Mouse (Mus musculus) heart, adult 2 months (tissue): ENCODE measurements around the gene Snap47. TPM values are rescaled to one million over a fixed set of nuclear protein-coding genes. Genes with fewer than 3 reads are reported as not detected.
A peak's percentile ranks its signal among the peaks of the same experiment; 100 is the strongest.

ENCODE experiments used
- DNase-seq, 2 experiments: peaks; one replicate each; pipeline ENCODE4 v3.0.0; 2021
- H3K27ac ChIP-seq: fragments of 200-600 bp; 2 replicates; pipeline ENCODE4 v1.8.1; 2022
- H3K27me3 ChIP-seq: fragments of 200-500 bp; 2 replicates; pipeline ENCODE4 v1.6.1; 2012; ENCODE audit warnings: mild to moderate bottlenecking, low read length, inconsistent platforms, mixed read lengths; ENCODE audit not compliant: control insufficient read depth, insufficient read depth
- H3K36me3 ChIP-seq: fragments of 200-500 bp; 2 replicates; pipeline ENCODE4 v1.6.1; 2012; ENCODE audit warnings: low read length, inconsistent platforms; ENCODE audit not compliant: control insufficient read depth, insufficient read depth
- H3K4me1 ChIP-seq: fragments of 200-500 bp; 2 replicates; pipeline ENCODE4 v1.6.1; 2011; ENCODE audit warnings: low read length; ENCODE audit not compliant: control insufficient read depth, insufficient read depth
- H3K4me3 ChIP-seq: fragments of 200-600 bp; 2 replicates; pipeline ENCODE4 v1.8.1; 2022
- H3K79me2 ChIP-seq: fragments of 200-500 bp; replicated peaks from 2 replicates; pipeline ENCODE4 v1.6.1; 2012; ENCODE audit warnings: mild to moderate bottlenecking, inconsistent platforms, low read length, moderate library complexity, mixed read lengths; ENCODE audit not compliant: control insufficient read depth, insufficient read depth
- H3K9ac ChIP-seq: fragments of 200-500 bp; 2 replicates; pipeline ENCODE4 v1.6.1; 2012; ENCODE audit warnings: low read depth, mild to moderate bottlenecking, control low read depth, inconsistent platforms, low read length, mixed read lengths
- CTCF ChIP-seq: fragments of 200-600 bp; IDR thresholded peaks from 2 replicates; pipeline ENCODE4 v1.8.1; 2022; ENCODE audit warnings: antibody characterized with exemption, mild to moderate bottlenecking, moderate library complexity
- EP300 ChIP-seq: fragments of 200-500 bp; IDR thresholded peaks from 2 replicates; pipeline ENCODE4 v1.6.1; 2011; ENCODE audit warnings: low read depth, low read length, control low read depth; ENCODE audit not compliant: insufficient read depth
- POLR2A ChIP-seq: fragments of 200-500 bp; IDR thresholded peaks from 2 replicates; pipeline ENCODE4 v1.6.1; 2011; ENCODE audit warnings: mild to moderate bottlenecking, low read depth, low read length, control low read depth; ENCODE audit not compliant: insufficient read depth
- WGBS: fragments of 180-500 bp; shearing (Covaris S2); methylation state at CpG from one replicate; pipeline ENCODE4 v1.1.7; 2018; 5-methylcytosine and 5-hydroxymethylcytosine counted together
- intact Hi-C: fragments of 180-260 bp; cut with DNase I; formaldehyde crosslinking; loops from one replicate; pipeline ENCODE4 v1.15.1; 2025
- polyA plus RNA-seq: library from polyadenylated mRNA; depleted of rRNA; stranded (reverse); fragments of >200 nt; gene quantifications from 2 replicates; pipeline ENCODE4 v1.2.3, GENCODE M21; 2012
- total RNA-seq, 2 experiments: library from RNA; stranded (reverse); gene quantifications; 2 replicates each; pipeline ENCODE4 v1.2.3; 2021

Snap47 gene
- total and polyA plus RNA-seq, 3 experiments = 37.7 to 49.4 (median 42.2) TPM

DNA sequence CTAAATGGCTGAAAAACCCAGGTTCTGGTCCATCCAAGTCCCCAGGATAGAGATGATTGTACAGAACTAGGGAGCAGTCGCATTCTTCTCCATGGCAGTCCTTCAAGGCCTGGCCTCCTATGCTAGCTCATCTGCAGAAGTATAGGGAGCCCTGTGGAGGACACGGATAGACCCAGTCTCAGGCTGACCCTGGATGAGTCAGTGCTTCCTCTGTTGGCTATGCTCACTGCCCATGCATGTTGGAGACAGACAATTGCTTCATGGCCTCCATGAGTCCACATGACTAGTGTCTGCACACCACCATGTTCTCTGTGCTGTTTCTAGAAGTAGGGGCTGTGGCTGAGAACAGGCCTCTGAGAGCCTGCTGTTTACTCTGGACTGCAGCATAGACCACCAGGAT is 5.4 kb upstream of the Snap47 start:
- Histone ChIP-seq H3K27me3 (no peaks in the 10 kb centered on the region), H3K4me3 (no peak overlapping the region), H3K27ac (no peak overlapping the region), H3K4me1 (peaks cover 4% of the 10 kb centered on the region; the same call in 1 of the 2 replicates), H3K36me3 (peaks cover 3% of the 10 kb centered on the region), H3K79me2 (no peaks in the 10 kb centered on the region), H3K9ac (no peak overlapping the region)
- intact Hi-C loops = no loop called here
- DNase-seq = no peak
- TF ChIP-seq EP300 (no peak), CTCF (no peak), POLR2A (no peak)
- 80% methylated on average over 2 of the region's 2 CpGs for WGBS

DNA sequence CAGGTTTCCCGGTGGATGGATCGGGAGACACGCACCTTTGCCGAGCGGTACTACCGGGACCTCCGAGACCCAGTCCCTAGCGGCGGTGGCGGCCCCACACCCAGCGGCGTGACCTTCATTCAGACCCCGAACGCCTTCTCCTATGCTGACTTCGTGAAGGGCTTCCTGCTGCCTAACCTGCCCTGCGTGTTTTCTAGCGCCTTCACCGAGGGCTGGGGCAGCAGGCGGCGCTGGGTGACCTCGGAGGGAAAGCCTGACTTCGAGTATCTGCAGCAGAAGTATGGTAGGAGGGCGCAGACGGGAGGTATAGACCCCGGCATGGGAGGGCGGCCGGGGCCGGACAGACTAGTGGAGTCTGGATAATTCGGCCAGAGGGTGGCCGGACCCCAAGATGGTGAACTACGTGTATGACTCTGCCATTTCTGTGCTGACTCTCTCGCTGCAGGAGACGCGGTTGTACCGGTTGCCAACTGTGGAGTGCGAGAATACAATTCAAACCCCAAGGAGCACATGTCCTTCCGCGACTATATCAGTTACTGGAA is 685 bp downstream of the Snap47 start:
- H3K36me3 ChIP-seq = no peaks in the 10 kb centered on the region; the same call in 1 of the 2 replicates
- intact Hi-C loops = no loop called here
- no peaks in the 10 kb centered on the region for H3K79me2 ChIP-seq
- peak overlapping the region; percentile 98 for H3K9ac ChIP-seq
- H3K4me1 ChIP-seq = peaks cover 4% of the 10 kb centered on the region
- peak overlapping the region; percentile 91 for H3K27ac ChIP-seq
- H3K27me3 ChIP-seq = no peaks in the 10 kb centered on the region
- TF ChIP-seq POLR2A (no peak), EP300 (no peak), CTCF (peak; percentile 39)
- DNase-seq = no peak
- WGBS = under 1% methylated on average over 38 of the region's 38 CpGs
- peak overlapping the region; percentile 86 for H3K4me3 ChIP-seq

DNA sequence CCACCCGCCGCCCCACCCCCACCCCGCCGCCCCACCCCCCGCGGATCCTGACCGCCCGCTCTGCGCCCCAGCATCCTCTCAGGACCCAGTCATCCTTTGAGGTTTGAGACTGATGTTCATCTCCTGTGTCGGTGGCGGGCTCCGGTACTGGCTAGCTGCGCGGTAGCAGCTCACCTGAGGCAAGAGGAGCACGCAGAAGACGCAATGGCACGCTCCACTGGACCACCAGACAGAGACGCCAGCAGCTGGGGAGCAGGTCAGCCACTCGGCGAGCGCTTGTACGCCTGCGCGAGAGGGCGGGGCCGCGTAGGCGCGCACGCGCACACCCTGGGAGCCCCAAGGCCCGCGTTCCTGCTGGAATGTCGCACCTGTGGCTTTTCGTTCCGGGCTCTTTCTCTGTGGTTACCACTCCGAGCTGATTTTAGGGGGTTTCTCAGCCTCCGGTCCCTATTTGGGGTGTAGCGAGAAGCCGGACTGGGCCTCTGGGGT is 1.2 kb downstream of the Snap47 start, which contains the start of gene Jmjd4:
Gene Jmjd4, plus strand, starts transcription at position 305 of the 489 bp plus-strand sequence.
- peak; percentile 94 to 96 for DNase-seq
- intact Hi-C loops = no loop called here
- under 1% methylated on average over 40 of the region's 40 CpGs for WGBS
- TF ChIP-seq CTCF = no peak
- TF ChIP-seq EP300 = 0 out of 2 replicates have a peak, but pooled peaks have one; percentile 20
- peak; percentile 88 for TF ChIP-seq POLR2A
- no peaks in the 10 kb centered on the region for H3K27me3 ChIP-seq
- H3K4me3 ChIP-seq = peak within 1 kb of the TSS; percentile 86
- H3K9ac ChIP-seq = peak within 1 kb of the TSS; percentile 98
- peak within 1 kb of the TSS; percentile 91 for H3K27ac ChIP-seq
- H3K36me3 ChIP-seq = no peaks in the 10 kb centered on the region; the same call in 1 of the 2 replicates
- no peaks in the 10 kb centered on the region for H3K79me2 ChIP-seq
- H3K4me1 ChIP-seq = peaks cover 4% of the 10 kb centered on the region

DNA sequence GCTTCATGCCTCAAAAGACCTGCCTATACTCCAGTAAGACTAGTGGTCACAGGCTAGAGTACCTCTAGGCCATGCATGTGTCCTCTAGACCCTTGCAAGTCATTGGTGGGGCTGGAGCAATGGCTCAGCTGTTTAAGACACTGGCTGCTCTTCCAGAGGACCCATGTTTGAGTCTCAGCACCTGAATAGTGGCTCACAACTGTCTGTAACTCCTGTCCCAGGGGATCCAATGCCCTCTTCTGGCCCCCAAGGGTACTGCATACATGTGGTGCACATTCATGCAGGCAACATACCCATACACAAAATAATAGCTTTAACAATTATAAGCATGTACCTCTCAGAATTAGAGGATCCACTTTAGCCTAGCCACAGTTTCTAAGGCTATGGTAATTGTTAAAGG is 7.9 kb downstream of the Snap47 start:
- TF ChIP-seq CTCF (peak; percentile 31), EP300 (no peak)
- no peaks in the 10 kb centered on the region for H3K36me3 ChIP-seq
- intact Hi-C loops = no loop called here
- H3K79me2 ChIP-seq = no peaks in the 10 kb centered on the region
- H3K9ac ChIP-seq = no peak overlapping the region
- H3K27ac ChIP-seq = no peak overlapping the region
- H3K4me1 ChIP-seq = no peaks in the 10 kb centered on the region
- no peaks in the 10 kb centered on the region for H3K27me3 ChIP-seq
- H3K4me3 ChIP-seq = no peak overlapping the region
- DNase-seq = no peak

DNA sequence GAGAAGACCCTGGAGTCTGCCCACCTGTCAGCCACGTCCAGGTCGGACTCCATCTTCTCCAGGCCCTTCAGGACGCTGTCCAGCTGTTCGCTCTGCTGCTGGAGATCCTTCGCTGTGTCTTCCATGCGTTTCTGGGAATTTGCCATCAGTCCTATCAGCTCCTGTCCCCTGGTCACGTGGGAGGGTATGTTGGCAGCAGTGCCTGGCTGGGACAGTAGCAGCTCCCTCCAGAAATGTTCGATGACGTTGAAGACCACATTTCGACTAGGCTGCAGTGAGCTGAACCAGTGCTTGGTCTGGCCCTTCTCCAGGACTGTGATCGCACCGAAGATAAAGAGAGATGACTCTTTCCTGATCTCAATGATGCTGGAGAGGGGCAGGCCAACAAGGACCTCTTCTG is 13.0 kb downstream of the Snap47 start:
- Histone ChIP-seq H3K27ac (no peak overlapping the region), H3K4me3 (no peak overlapping the region), H3K9ac (no peak overlapping the region), H3K4me1 (no peaks in the 10 kb centered on the region; the same call in 1 of the 2 replicates), H3K36me3 (no peaks in the 10 kb centered on the region), H3K79me2 (peaks cover 2% of the 10 kb centered on the region; the same call in 1 of the 2 replicates), H3K27me3 (no peaks in the 10 kb centered on the region)
- no peak for DNase-seq
- intact Hi-C loops = no loop called here
- WGBS = 62% methylated on average over 12 of the region's 12 CpGs
- TF ChIP-seq CTCF (no peak), EP300 (no peak), POLR2A (no peak)

DNA sequence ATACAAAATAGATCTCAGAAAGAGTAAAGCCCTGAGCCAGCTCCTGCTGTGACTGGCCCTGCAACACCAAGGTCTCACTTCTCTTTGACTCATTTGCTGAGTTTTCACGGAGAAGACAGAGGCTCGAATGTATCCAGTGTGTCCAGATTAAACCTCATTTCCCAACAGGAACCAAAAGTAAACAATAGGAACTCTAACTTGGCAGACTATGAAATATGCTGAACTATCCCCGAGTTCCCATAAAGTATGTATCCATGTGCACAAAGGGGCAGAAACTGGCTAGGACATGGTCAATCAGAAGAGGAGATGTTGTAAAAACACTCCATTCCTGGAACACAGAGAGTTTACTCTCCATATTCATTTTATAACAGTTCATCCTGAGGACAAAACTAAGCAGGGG is 18.7 kb downstream of the Snap47 start:
- Histone ChIP-seq H3K4me1 (no peaks in the 10 kb centered on the region; the same call in 1 of the 2 replicates), H3K79me2 (peaks cover 2% of the 10 kb centered on the region; the same call in 1 of the 2 replicates), H3K27ac (no peak overlapping the region), H3K9ac (no peak overlapping the region), H3K4me3 (no peak overlapping the region), H3K27me3 (no peaks in the 10 kb centered on the region), H3K36me3 (peaks cover 3% of the 10 kb centered on the region; the same call in 1 of the 2 replicates)
- intact Hi-C loops = no loop called here
- no peak for DNase-seq
- TF ChIP-seq CTCF (no peak), EP300 (no peak)
- WGBS = 20% methylated on average over 3 of the region's 3 CpGs
